ENCODE assay signal across 23 mouse cellular contexts in the genomic region with DNA sequence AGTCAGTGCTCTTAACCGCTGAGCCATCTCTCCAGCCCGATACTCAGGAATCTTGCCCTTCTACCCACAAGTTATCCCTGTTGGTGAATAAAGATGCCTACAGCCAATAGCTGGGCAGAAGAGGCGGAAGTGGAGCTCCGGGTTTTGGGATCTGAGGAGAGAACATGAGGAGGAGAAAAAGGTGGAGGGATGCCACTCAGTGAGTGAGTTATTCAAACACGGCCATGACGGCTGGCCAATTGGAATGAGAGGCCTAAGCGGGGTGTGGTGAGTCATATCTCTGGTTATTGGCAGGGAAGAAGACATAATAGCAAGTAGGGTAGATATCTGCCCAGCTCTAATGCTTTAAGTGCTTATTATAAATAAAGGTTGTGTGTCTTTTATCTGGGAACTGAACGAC. TPM values are rescaled to one million over a fixed set of nuclear protein-coding genes. Genes with fewer than 3 reads are reported as not detected.
DNase-seq lines count a peak whose midpoint lies in the region; ATAC-seq and TF ChIP-seq lines count a peak whose summit lies in the region.
"Had no signal": no experiment of that assay in that cellular context is flagged by ENCODE, and none has a peak within 500 bp of the region (broad histone marks: within the 10 kb centered on the region; RNA-seq: fewer than 3 reads in every experiment).

No protein-coding gene starts in this region.

- intact Hi-C loops in gastrocnemius, postnatal 14 days (cut with DNase I; ENCODE audit: low total_unique reads) = no loop called here

- no peak for TF ChIP-seq POLR2A in thymus, adult 2 months (IDR thresholded peaks at IDR 0.05; ENCODE audit: control insufficient read depth, extremely low read depth, insufficient read depth, low read length, poor library complexity)
- TF ChIP-seq POLR2A in kidney, adult 2 months (IDR thresholded peaks at IDR 0.05; ENCODE audit: low read depth, low read length) = no peak

- no peaks in the 10 kb centered on the region for H3K27me3 ChIP-seq in thymus, adult 2 months (ENCODE audit: control insufficient read depth, insufficient read depth, low read length)
- H3K27me3 ChIP-seq in liver, embryonic 14.5 days (ENCODE audit: control insufficient read depth, insufficient read depth, low read length) = no peaks in the 10 kb centered on the region
- no peaks in the 10 kb centered on the region for H3K27me3 ChIP-seq in kidney, adult 2 months (replicated peaks; ENCODE audit: control insufficient read depth, insufficient read depth, low read length)
- H3K27me3 ChIP-seq: embryonic facial prominence, embryonic 12.5 days; hindbrain, embryonic 15.5 days; kidney, embryonic 15.5 days had no signal

- 96% methylated on average over 8 of the region's 8 CpGs for WGBS in thymus, adult 2 months
- 77% methylated on average over 8 of the region's 8 CpGs for WGBS in liver, embryonic 14.5 days (ENCODE audit: insufficient replicate concordance)
- WGBS in kidney, adult 2 months = 97% methylated on average over 8 of the region's 8 CpGs

- H3K4me3 ChIP-seq in thymus, adult 2 months (ENCODE audit: control insufficient read depth, insufficient read depth, low read length) = no peak overlapping the region
- H3K4me3 ChIP-seq in liver, embryonic 14.5 days (ENCODE audit: insufficient read depth in 1 of 2, low read depth in 2 of 2, low read length in 2 of 2) = no peak overlapping the region
- H3K4me3 ChIP-seq in kidney, adult 2 months (ENCODE audit: insufficient read depth, low read depth, low read length) = no peak overlapping the region
- H3K4me3 ChIP-seq: embryonic facial prominence, embryonic 12.5 days; heart, adult 2 months; hindbrain, embryonic 10.5 days; hindbrain, embryonic 15.5 days; kidney, embryonic 15.5 days had no signal

- no peaks in the 10 kb centered on the region for H3K9me3 ChIP-seq in liver, embryonic 14.5 days (ENCODE audit: control insufficient read depth, low read length)
- H3K9me3 ChIP-seq: embryonic facial prominence, embryonic 12.5 days; hindbrain, embryonic 10.5 days; hindbrain, embryonic 15.5 days; kidney, embryonic 15.5 days had no signal

- 0 out of 2 replicates have a peak overlapping the region, but pooled peaks have one; percentile 13 for H3K9ac ChIP-seq in liver, embryonic 14.5 days (replicated peaks)
- H3K9ac ChIP-seq: embryonic facial prominence, embryonic 12.5 days; hindbrain, embryonic 15.5 days; kidney, embryonic 15.5 days had no signal

- no peak for ATAC-seq in liver, embryonic 14.5 days (ENCODE audit: insufficient read depth)
- ATAC-seq: activated CD4-positive, CD25-positive, alpha-beta regulatory T cell, adult 4 months; forebrain, embryonic 14.5 days; inflammation-experienced regulatory T-cells, adult 6 months had no signal

- no peak for TF ChIP-seq EP300 in liver, embryonic 14.5 days (IDR thresholded peaks at IDR 0.05; ENCODE audit: low read depth)

- H3K36me3 ChIP-seq in thymus, adult 2 months (ENCODE audit: control insufficient read depth, insufficient read depth, low read length) = no peaks in the 10 kb centered on the region
- H3K36me3 ChIP-seq in liver, embryonic 14.5 days (replicated peaks; ENCODE audit: control insufficient read depth, insufficient read depth, low read depth) = no peaks in the 10 kb centered on the region
- no peaks in the 10 kb centered on the region for H3K36me3 ChIP-seq in kidney, adult 2 months (ENCODE audit: control insufficient read depth, insufficient read depth, low read length)
- H3K36me3 ChIP-seq: embryonic facial prominence, embryonic 12.5 days; hindbrain, embryonic 10.5 days; hindbrain, embryonic 15.5 days; kidney, embryonic 15.5 days had no signal

- H3K27ac ChIP-seq in thymus, adult 2 months (ENCODE audit: control insufficient read depth, insufficient read depth, low read length) = peak overlapping the region; percentile 4; the same call in 1 of the 2 replicates
- peak overlapping the region; percentile 66 for H3K27ac ChIP-seq in liver, embryonic 14.5 days
- H3K27ac ChIP-seq in kidney, adult 2 months (ENCODE audit: insufficient read depth, low read depth, low read length) = no peak overlapping the region
- H3K27ac ChIP-seq: embryonic facial prominence, embryonic 12.5 days; heart, adult 2 months; hindbrain, embryonic 10.5 days; hindbrain, embryonic 15.5 days; kidney, embryonic 15.5 days had no signal

- DNase-seq in adrenal gland, adult 2 months = peak; percentile 55
- no peak for DNase-seq in adrenal gland, adult 8-10 months
- DNase-seq in thymus, adult 2 months = no peak
- no peak for DNase-seq in thymus, adult 18-20 months
- DNase-seq in liver, embryonic 14.5 days (ENCODE audit: low read depth in 3 of 3, low spot score in 3 of 3) = no peak
- no peak for DNase-seq in kidney, adult 2 months
- DNase-seq in gastrocnemius, postnatal 14 days = no peak
- no peak for DNase-seq in frontal cortex, postnatal 25 days (ENCODE audit: low spot score in 2 of 2)
- DNase-seq: cerebellum, adult 11 months; cerebellum, adult 9-11 months; embryo, embryonic 11 days; heart, postnatal 14 days; kidney, adult 11 months; spleen, adult 18-20 months had no signal

- H3K4me2 ChIP-seq in liver, embryonic 14.5 days (ENCODE audit: low read depth) = peak overlapping the region; percentile 22
- H3K4me2 ChIP-seq: embryonic facial prominence, embryonic 12.5 days; hindbrain, embryonic 15.5 days; kidney, embryonic 15.5 days; midbrain, embryonic 11.5 days had no signal

- peaks cover 48% of the 10 kb centered on the region for H3K4me1 ChIP-seq in thymus, adult 2 months (replicated peaks; ENCODE audit: control insufficient read depth, insufficient read depth, low read length)
- peaks cover 85 to 86% of the 10 kb centered on the region in 2 experiments for H3K4me1 ChIP-seq in liver, embryonic 14.5 days (replicated peaks; ENCODE audit: control insufficient read depth in 2 of 2, insufficient read depth in 2 of 2, low read length in 1 of 2)
- H3K4me1 ChIP-seq in kidney, adult 2 months (ENCODE audit: control insufficient read depth, insufficient read depth, low read length) = no peaks in the 10 kb centered on the region
- H3K4me1 ChIP-seq: embryonic facial prominence, embryonic 12.5 days; hindbrain, embryonic 10.5 days; hindbrain, embryonic 15.5 days; kidney, embryonic 15.5 days had no signal

- no peak for TF ChIP-seq CTCF in thymus, adult 2 months (IDR thresholded peaks at IDR 0.05; ENCODE audit: borderline replicate concordance, control insufficient read depth, extremely low read depth, insufficient read depth, low read length, poor library complexity)
- 0 out of 2 replicates have a peak, but pooled peaks have one; percentile 0 for TF ChIP-seq CTCF in liver, embryonic 14.5 days (IDR thresholded peaks at IDR 0.05; ENCODE audit: low read depth)
- no peak for TF ChIP-seq CTCF in kidney, adult 2 months (conservative IDR thresholded peaks at IDR 0.05; ENCODE audit: insufficient read depth, insufficient read length, low read depth, low read length)

RNA-seq across cellular contexts. Expression of a gene that starts 43.2 kb away (rescaled TPM):
- total RNA-seq in adrenal gland, adult 2 months (2021) = 100 to 1,000 TPM in 1 of 2 experiments, 10 to 100 TPM in 1; 83.9 to 128 TPM
- polyA plus RNA-seq in adrenal gland, adult 2 months (2012; rRNA removed) = 6.8 and 9.6 TPM in 2 replicates
- total RNA-seq in adrenal gland, adult 8-10 months (2022) = 100 to 1,000 TPM; 105 to 149 (median 127) TPM
- polyA plus RNA-seq in thymus, adult 2 months (2012; rRNA removed) = 81.7 and 94.8 TPM in 2 replicates
- polyA plus RNA-seq in liver, embryonic 14.5 days (2012; rRNA removed) = 37.6 and 57.5 TPM in 2 replicates
- polyA plus RNA-seq in liver, embryonic 14.5 days (2014; fragmentation: Nextera tagmentation; extraction: Ambion mirVana) = 35.5 and 41.9 TPM in 2 replicates
- polyA plus RNA-seq in kidney, adult 2 months (2012; rRNA removed) = 20.6 and 26.2 TPM in 2 replicates
- total RNA-seq in gastrocnemius, postnatal 14 days (2021) = 10 to 100 TPM; 46.4 to 48.9 TPM
